In the genomic region with DNA sequence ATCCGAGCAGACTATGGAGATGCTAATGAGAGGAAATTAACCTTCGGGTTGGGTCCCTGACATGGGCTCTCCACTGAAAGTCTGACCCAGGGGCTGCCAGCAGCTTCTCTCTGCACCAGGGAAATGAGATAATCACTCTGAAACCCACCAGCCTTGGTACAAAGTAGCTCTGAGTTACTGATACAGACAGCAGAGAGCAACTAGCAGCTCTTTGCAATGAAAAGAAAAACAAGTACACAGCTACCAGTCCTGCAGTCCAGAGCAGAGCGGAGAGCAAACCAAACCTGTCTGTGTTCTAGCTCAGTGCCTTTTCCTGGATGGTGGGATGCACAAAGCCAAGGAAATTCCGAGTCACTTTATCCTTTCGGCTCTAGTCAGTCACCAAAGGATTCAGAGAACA, we compare ENCODE assay signal across 12 mouse cellular contexts. TPM values are rescaled to one million over a fixed set of nuclear protein-coding genes. Genes with fewer than 3 reads are reported as not detected.
DNase-seq lines count a peak whose midpoint lies in the region; ATAC-seq and TF ChIP-seq lines count a peak whose summit lies in the region.
"Had no signal": no experiment of that assay in that cellular context is flagged by ENCODE, and none has a peak within 500 bp of the region (broad histone marks: within the 10 kb centered on the region; RNA-seq: fewer than 3 reads in every experiment).

No protein-coding gene starts in this region.

- intact Hi-C loops in gastrocnemius, postnatal 36 days (cut with DNase I), result no loop called here

- no peak overlapping the region for H3K4me3 ChIP-seq in intestine, embryonic 14.5 days (ENCODE audit: low read depth, low read length)
- H3K4me3 ChIP-seq in intestine, embryonic 16.5 days (ENCODE audit: low read length), result no peak overlapping the region
- no peak overlapping the region for H3K4me3 ChIP-seq in testis, adult 2 months (ENCODE audit: control insufficient read depth, low read depth, low read length)
- no peak overlapping the region for H3K4me3 ChIP-seq in hindbrain, postnatal 0 days (ENCODE audit: low read length)
- H3K4me3 ChIP-seq: embryonic facial prominence, embryonic 15.5 days; heart, adult 2 months had no signal

- no peak overlapping the region for H3K4me2 ChIP-seq in intestine, embryonic 14.5 days (ENCODE audit: low read length)
- H3K4me2 ChIP-seq in intestine, embryonic 16.5 days (ENCODE audit: low read depth, low read length), result no peak overlapping the region
- peak overlapping the region; percentile 13; the same call in 1 of the 2 replicates for H3K4me2 ChIP-seq in hindbrain, postnatal 0 days (ENCODE audit: low read depth, low read length)
- H3K4me2 ChIP-seq: embryonic facial prominence, embryonic 15.5 days; liver, embryonic 11.5 days had no signal

- no peak for ATAC-seq in intestine, embryonic 14.5 days (replicated peaks; ENCODE audit: low FRiP score, low TSS enrichment, low read depth)
- no peak for ATAC-seq in intestine, embryonic 16.5 days
- ATAC-seq in hindbrain, postnatal 0 days, result no peak

- H3K4me1 ChIP-seq in intestine, embryonic 14.5 days (replicated peaks; ENCODE audit: control insufficient read depth, insufficient read depth, low read length), result peaks cover 23% of the 10 kb centered on the region
- peaks cover 5% of the 10 kb centered on the region; the same call in 1 of the 2 replicates for H3K4me1 ChIP-seq in intestine, embryonic 16.5 days (ENCODE audit: control insufficient read depth, insufficient read depth, low read length)
- peaks cover 16% of the 10 kb centered on the region for H3K4me1 ChIP-seq in testis, adult 2 months (ENCODE audit: control insufficient read depth, insufficient read depth, low read length)
- H3K4me1 ChIP-seq in hindbrain, postnatal 0 days (ENCODE audit: insufficient read depth, low read length), result no peaks in the 10 kb centered on the region

- peak; percentile 54 for DNase-seq in intestine, embryonic 14.5 days (ENCODE audit: low spot score)
- no peak for DNase-seq in testis, postnatal 14 days (ENCODE audit: low spot score)
- DNase-seq in hindbrain, postnatal 0 days (ENCODE audit: low spot score), result peak; percentile 10
- DNase-seq in cerebellum, adult 18-20 months, result no peak
- no peak for DNase-seq in gastrocnemius, postnatal 36 days
- no peak for DNase-seq in ovary, postnatal 36 days (ENCODE audit: low spot score)
- DNase-seq: heart, adult 2 months had no signal

- no peak overlapping the region for H3K27ac ChIP-seq in intestine, embryonic 14.5 days (ENCODE audit: low read depth)
- no peak overlapping the region for H3K27ac ChIP-seq in intestine, embryonic 16.5 days (ENCODE audit: low read length)
- peak overlapping the region; percentile 41; the same call in 1 of the 2 replicates for H3K27ac ChIP-seq in testis, adult 2 months (ENCODE audit: control insufficient read depth, insufficient read depth, low read depth, low read length)
- H3K27ac ChIP-seq in hindbrain, postnatal 0 days, result peak overlapping the region; percentile 62
- H3K27ac ChIP-seq: embryonic facial prominence, embryonic 15.5 days; heart, adult 2 months; macrophage had no signal

- TF ChIP-seq POLR2A in testis, adult 2 months (IDR thresholded peaks at IDR 0.05; ENCODE audit: control insufficient read depth, low read depth, low read length), result no peak

- no peaks in the 10 kb centered on the region; the same call in 1 of the 2 replicates for H3K36me3 ChIP-seq in intestine, embryonic 14.5 days (ENCODE audit: control insufficient read depth, insufficient read depth, low read length)
- H3K36me3 ChIP-seq in intestine, embryonic 16.5 days (ENCODE audit: control insufficient read depth, insufficient read depth, low read length), result no peaks in the 10 kb centered on the region
- no peaks in the 10 kb centered on the region for H3K36me3 ChIP-seq in testis, adult 2 months (ENCODE audit: control insufficient read depth, insufficient read depth, low read length)
- H3K36me3 ChIP-seq in hindbrain, postnatal 0 days (ENCODE audit: insufficient read depth, low read length), result no peaks in the 10 kb centered on the region
- H3K36me3 ChIP-seq: embryonic facial prominence, embryonic 15.5 days had no signal

- 54% methylated on average over 5 of the region's 5 CpGs for WGBS in intestine, embryonic 14.5 days
- WGBS in intestine, embryonic 16.5 days, result 63% methylated on average over 5 of the region's 5 CpGs
- WGBS in hindbrain, postnatal 0 days, result 29% methylated on average over 5 of the region's 5 CpGs

- no peak overlapping the region for H3K9ac ChIP-seq in intestine, embryonic 14.5 days (ENCODE audit: low read length)
- no peak overlapping the region for H3K9ac ChIP-seq in intestine, embryonic 16.5 days (ENCODE audit: low read depth, low read length)
- H3K9ac ChIP-seq in hindbrain, postnatal 0 days (replicated peaks; ENCODE audit: low read length), result no peak overlapping the region; the same call in 1 of the 2 replicates
- H3K9ac ChIP-seq: embryonic facial prominence, embryonic 15.5 days had no signal

- no peaks in the 10 kb centered on the region for H3K9me3 ChIP-seq in intestine, embryonic 14.5 days (ENCODE audit: control insufficient read depth, low read length)
- no peaks in the 10 kb centered on the region for H3K9me3 ChIP-seq in intestine, embryonic 16.5 days (ENCODE audit: control insufficient read depth, low read length)
- H3K9me3 ChIP-seq in hindbrain, postnatal 0 days (ENCODE audit: low read length), result no peaks in the 10 kb centered on the region
- H3K9me3 ChIP-seq: embryonic facial prominence, embryonic 15.5 days had no signal

- H3K27me3 ChIP-seq in intestine, embryonic 14.5 days (replicated peaks; ENCODE audit: control insufficient read depth, insufficient read depth, low read length), result peaks cover 4% of the 10 kb centered on the region
- peaks cover 5% of the 10 kb centered on the region for H3K27me3 ChIP-seq in intestine, embryonic 16.5 days (replicated peaks; ENCODE audit: control insufficient read depth, insufficient read depth, low read length)
- no peaks in the 10 kb centered on the region for H3K27me3 ChIP-seq in testis, adult 2 months (ENCODE audit: control insufficient read depth, insufficient read depth, low read length)
- peaks cover 29% of the 10 kb centered on the region; the same call in 1 of the 2 replicates for H3K27me3 ChIP-seq in hindbrain, postnatal 0 days (ENCODE audit: insufficient read depth, low read length)

- TF ChIP-seq CTCF in testis, adult 2 months (IDR thresholded peaks at IDR 0.05; ENCODE audit: control insufficient read depth, insufficient read depth, insufficient replicate concordance, low read depth, low read length), result no peak
- TF ChIP-seq CTCF in hindbrain, postnatal 0 days (IDR thresholded peaks at IDR 0.05; ENCODE audit: low read depth), result no peak

RNA-seq across cellular contexts. Expression of gene Nr2f2, which starts 23.1 kb away (rescaled TPM):
- polyA plus RNA-seq in intestine, embryonic 14.5 days (2014; fragmentation: Nextera tagmentation; extraction: Ambion mirVana), result 53.7 and 56.9 TPM in 2 replicates
- 22.2 and 24.6 TPM in 2 replicates for polyA plus RNA-seq in intestine, embryonic 16.5 days (2015; fragmentation: Nextera tagmentation; extraction: Ambion mirVana)
- 11.3 and 14.8 TPM in 2 replicates for polyA plus RNA-seq in testis, adult 2 months (2012; rRNA removed)
- 33.2 and 43.1 TPM in 2 replicates for total RNA-seq in hindbrain, postnatal 0 days (2014; rRNA removed)
- 74.2 and 75.4 TPM in 2 replicates for polyA plus RNA-seq in hindbrain, postnatal 0 days (2015; fragmentation: Nextera tagmentation; extraction: Ambion mirVana)
- total RNA-seq in gastrocnemius, postnatal 36 days (2021), result 10 to 100 TPM; 12.7 to 19.4 TPM
- polyA plus RNA-seq: macrophage had no signal

Comparison
In these comparisons a context has a peak if more than half of its experiments do, and no peak if none do; other contexts are left out.
1. DNase-seq: peak in intestine, embryonic 14.5 days (single experiment) and hindbrain, postnatal 0 days (single experiment); none in testis, postnatal 14 days (single experiment), cerebellum, adult 18-20 months (0 of 2), gastrocnemius, postnatal 36 days (0 of 2) and ovary, postnatal 36 days (single experiment).
2. H3K27ac ChIP-seq: peak in testis, adult 2 months (single experiment) and hindbrain, postnatal 0 days (single experiment); none in intestine, embryonic 14.5 days (single experiment) and intestine, embryonic 16.5 days (single experiment).